10 mouse cellular contexts compared by ENCODE assay signal in genomic region chr19:10818217-10818946, GRCm38 (mm10). TPM values are rescaled to one million over a fixed set of nuclear protein-coding genes. Genes with fewer than 3 reads are reported as not detected.
DNase-seq lines count a peak whose midpoint lies in the region; ATAC-seq and TF ChIP-seq lines count a peak whose summit lies in the region.
"Had no signal": no experiment of that assay in that cellular context is flagged by ENCODE, and none has a peak within 500 bp of the region (broad histone marks: within the 10 kb centered on the region; RNA-seq: fewer than 3 reads in every experiment).

No protein-coding gene starts in this region.

- no peaks in the 10 kb centered on the region for H3K4me1 ChIP-seq in heart, embryonic 11.5 days (ENCODE audit: control insufficient read depth, insufficient read depth, low read length)
- peaks cover 8% of the 10 kb centered on the region; the same call in 1 of the 2 replicates for H3K4me1 ChIP-seq in embryonic facial prominence, embryonic 15.5 days

- no peak for TF ChIP-seq CTCF in left cerebral cortex, adult 2 months (IDR thresholded peaks at IDR 0.05)

- 0 out of 2 replicates have a peak overlapping the region, but pooled peaks have one; percentile 6 for H3K9ac ChIP-seq in heart, embryonic 11.5 days (ENCODE audit: low read depth, low read length)
- H3K9ac ChIP-seq in embryonic facial prominence, embryonic 15.5 days: no peak overlapping the region
- H3K9ac ChIP-seq: hindbrain, embryonic 14.5 days had no signal

- ATAC-seq in heart, embryonic 11.5 days (replicated peaks; ENCODE audit: insufficient number of reproducible peaks, low FRiP score, low TSS enrichment): no peak
- peak; percentile 36; the same call in 1 of the 2 replicates for ATAC-seq in embryonic facial prominence, embryonic 15.5 days (ENCODE audit: insufficient number of reproducible peaks, low FRiP score, low TSS enrichment, low read depth)
- ATAC-seq in monocyte, adult 5-6 weeks (replicated peaks; ENCODE audit: insufficient number of reproducible peaks, low FRiP score, low TSS enrichment, poor library complexity, severe bottlenecking): peak; percentile 68

- H3K36me3 ChIP-seq in heart, embryonic 11.5 days (ENCODE audit: control insufficient read depth, insufficient read depth, low read length): no peaks in the 10 kb centered on the region
- no peaks in the 10 kb centered on the region for H3K36me3 ChIP-seq in embryonic facial prominence, embryonic 15.5 days

- no peaks in the 10 kb centered on the region for H3K27me3 ChIP-seq in heart, embryonic 11.5 days (ENCODE audit: control insufficient read depth, insufficient read depth, low read length)
- no peaks in the 10 kb centered on the region for H3K27me3 ChIP-seq in embryonic facial prominence, embryonic 15.5 days

- peak overlapping the region; percentile 43 for H3K4me2 ChIP-seq in heart, embryonic 11.5 days
- peak overlapping the region; percentile 39 for H3K4me2 ChIP-seq in embryonic facial prominence, embryonic 15.5 days (replicated peaks)
- H3K4me2 ChIP-seq: hindbrain, embryonic 14.5 days had no signal

- H3K9me3 ChIP-seq in heart, embryonic 11.5 days (replicated peaks; ENCODE audit: control insufficient read depth, low read length): no peaks in the 10 kb centered on the region
- H3K9me3 ChIP-seq in embryonic facial prominence, embryonic 15.5 days (replicated peaks): no peaks in the 10 kb centered on the region

- intact Hi-C loops in left cerebral cortex, adult 2 months (cut with DNase I): no loop called here

- WGBS in heart, embryonic 11.5 days (ENCODE audit: insufficient replicate concordance): 34% methylated on average over 17 of the region's 17 CpGs
- WGBS in embryonic facial prominence, embryonic 15.5 days: 40% methylated on average over 17 of the region's 17 CpGs

- H3K27ac ChIP-seq in heart, embryonic 11.5 days (ENCODE audit: low read depth, low read length): no peak overlapping the region
- H3K27ac ChIP-seq in embryonic facial prominence, embryonic 15.5 days (replicated peaks): no peak overlapping the region
- no peak overlapping the region for H3K27ac ChIP-seq in left cerebral cortex, adult 2 months
- H3K27ac ChIP-seq: hindbrain, embryonic 14.5 days had no signal

- H3K4me3 ChIP-seq in heart, embryonic 11.5 days (ENCODE audit: low read depth, low read length): peak overlapping the region; percentile 2; the same call in 1 of the 2 replicates
- peak overlapping the region; percentile 16; the same call in 1 of the 2 replicates for H3K4me3 ChIP-seq in embryonic facial prominence, embryonic 15.5 days (replicated peaks)
- no peak overlapping the region for H3K4me3 ChIP-seq in left cerebral cortex, adult 2 months

- DNase-seq in heart, postnatal 4 days: no peak
- peak; percentile 29 to 39 for DNase-seq in kidney, postnatal 36 days
- no peak for DNase-seq in left cerebral cortex, adult 2 months (ENCODE audit: extremely low spot score in 1 of 2, low spot score in 2 of 2)
- DNase-seq in spleen, adult 18-20 months: no peak
- no peak for DNase-seq in thymus, postnatal 4 days

RNA-seq across cellular contexts. Expression of gene Cd6, which starts 11.5 kb away (rescaled TPM):
- not detected in 2 replicates for polyA plus RNA-seq in heart, embryonic 11.5 days (2014; fragmentation: Nextera tagmentation; extraction: Ambion mirVana)
- under 1 TPM in 1 of 2 experiments, not detected in 1; 0.17 TPM for total RNA-seq in heart, postnatal 4 days (2021)
- 0.05 TPM in 1 of 2 replicates, not detected in the other for polyA plus RNA-seq in embryonic facial prominence, embryonic 15.5 days (2015; fragmentation: Nextera tagmentation; extraction: Ambion mirVana)
- total RNA-seq in monocyte, adult 5-6 weeks (2017): 1.8 to 3.3 TPM (median 2.2 TPM) in 3 replicates
- 1 to 10 TPM; 2.3 to 2.8 TPM for total RNA-seq in left cerebral cortex, adult 2 months (2021)
- total RNA-seq: MEL had no signal
- polyA plus RNA-seq: hindbrain, embryonic 14.5 days had no signal

RNA-seq across cellular contexts. Expression of gene Slc15a3, which starts 21.1 kb away (rescaled TPM):
- 0.19 and 0.31 TPM in 2 replicates for polyA plus RNA-seq in heart, embryonic 11.5 days (2014; fragmentation: Nextera tagmentation; extraction: Ambion mirVana)
- 1 to 10 TPM; 2.1 to 2.3 TPM for total RNA-seq in heart, postnatal 4 days (2021)
- polyA plus RNA-seq in embryonic facial prominence, embryonic 15.5 days (2015; fragmentation: Nextera tagmentation; extraction: Ambion mirVana): 2.0 and 2.3 TPM in 2 replicates
- total RNA-seq in monocyte, adult 5-6 weeks (2017): 23.9 to 28.8 TPM (median 26.8 TPM) in 3 replicates
- total RNA-seq in left cerebral cortex, adult 2 months (2021): 1 to 10 TPM; 1.1 to 1.3 TPM
- total RNA-seq: MEL had no signal

RNA-seq across cellular contexts. Expression of gene Tmem132a, which starts 51.4 kb away (rescaled TPM):
- 35.5 and 37.2 TPM in 2 replicates for polyA plus RNA-seq in heart, embryonic 11.5 days (2014; fragmentation: Nextera tagmentation; extraction: Ambion mirVana)
- 10 to 100 TPM; 52.4 to 53.4 TPM for total RNA-seq in heart, postnatal 4 days (2021)
- 82.1 and 82.5 TPM in 2 replicates for polyA plus RNA-seq in embryonic facial prominence, embryonic 15.5 days (2015; fragmentation: Nextera tagmentation; extraction: Ambion mirVana)
- 0.58 TPM in 1 of 3 replicates, not detected in the others for total RNA-seq in monocyte, adult 5-6 weeks (2017)
- total RNA-seq in left cerebral cortex, adult 2 months (2021): 100 to 1,000 TPM; 268 TPM
- total RNA-seq: MEL had no signal

Comparison
In these comparisons a context has a peak if more than half of its experiments do, and no peak if none do; other contexts are left out.
1. DNase-seq: peak in kidney, postnatal 36 days (2 of 2); none in heart, postnatal 4 days (single experiment), left cerebral cortex, adult 2 months (0 of 2), spleen, adult 18-20 months (0 of 2) and thymus, postnatal 4 days (single experiment).
2. RNA of gene Tmem132a, which starts 51.4 kb away (total RNA-seq): 268 TPM in left cerebral cortex, adult 2 months and 52.4 to 53.4 TPM in heart, postnatal 4 days; 0.58 TPM in monocyte, adult 5-6 weeks; every median in the first group is over 10 times any median in the second.